Comparison of ENCODE assay signal across 8 mouse cellular contexts in genomic region chrX:101639306-101639705, GRCm38 (mm10). TPM values are rescaled to one million over a fixed set of nuclear protein-coding genes. Genes with fewer than 3 reads are reported as not detected.
DNase-seq lines count a peak whose midpoint lies in the region; ATAC-seq and TF ChIP-seq lines count a peak whose summit lies in the region.

No protein-coding gene starts in this region.

- WGBS in kidney, embryonic 16.5 days, result 24% methylated on average over 13 of the region's 13 CpGs
- WGBS in kidney, postnatal 0 days, result 32% methylated on average over 13 of the region's 13 CpGs
- WGBS in neural tube, embryonic 13.5 days, result 19% methylated on average over 13 of the region's 13 CpGs

- H3K9ac ChIP-seq in kidney, embryonic 16.5 days (replicated peaks; ENCODE audit: low read length), result peak overlapping the region; percentile 61
- H3K9ac ChIP-seq in MEL (ENCODE audit: control insufficient read depth, low read depth, low read length, poor library complexity, severe bottlenecking), result peak overlapping the region; percentile 72
- H3K9ac ChIP-seq in kidney, postnatal 0 days (ENCODE audit: low read depth, low read length), result peak overlapping the region; percentile 45; the same call in 1 of the 2 replicates
- 0 out of 2 replicates have a peak overlapping the region, but pooled peaks have one; percentile 22 for H3K9ac ChIP-seq in neural tube, embryonic 13.5 days

- H3K4me1 ChIP-seq in kidney, embryonic 16.5 days (ENCODE audit: insufficient read depth, low read length), result 0 out of 2 replicates have a peak, but pooled peaks cover 4% of the 10 kb centered on the region
- H3K4me1 ChIP-seq in MEL (ENCODE audit: control insufficient read depth in 1 of 2, insufficient read depth in 2 of 2, low read length in 2 of 2), result peaks cover 3% of the 10 kb centered on the region in 2 experiments; a peak in 2 of 4 replicates
- no peaks in the 10 kb centered on the region for H3K4me1 ChIP-seq in kidney, postnatal 0 days (replicated peaks; ENCODE audit: insufficient read depth, low read length)
- peaks cover 10% of the 10 kb centered on the region for H3K4me1 ChIP-seq in neural tube, embryonic 13.5 days (replicated peaks)

- no peak for TF ChIP-seq RAD21 in MEL (IDR thresholded peaks at IDR 0.05; ENCODE audit: low read depth, low read length)

- peaks cover 33% of the 10 kb centered on the region for H3K79me2 ChIP-seq in MEL (ENCODE audit: control insufficient read depth, insufficient read depth, low read length, poor library complexity)

- peak overlapping the region; percentile 71; the same call in 1 of the 2 replicates for H3K27ac ChIP-seq in kidney, embryonic 16.5 days (ENCODE audit: low read length)
- H3K27ac ChIP-seq in MEL (ENCODE audit: control insufficient read depth, low read depth, low read length), result peak overlapping the region; percentile 77
- peak overlapping the region; percentile 58 for H3K27ac ChIP-seq in kidney, postnatal 0 days
- 0 out of 2 replicates have a peak overlapping the region, but pooled peaks have one; percentile 9 for H3K27ac ChIP-seq in neural tube, embryonic 13.5 days (replicated peaks)

- TF ChIP-seq CTCF in MEL (IDR thresholded peaks at IDR 0.05 in 2 of 3, conservative IDR thresholded peaks at IDR 0.05 in 1 of 3; ENCODE audit: control insufficient read depth in 1 of 3, insufficient read depth in 1 of 3, low read depth in 2 of 3, low read length in 3 of 3, poor library complexity in 1 of 3, severe bottlenecking in 1 of 3), result no peak
- TF ChIP-seq CTCF in kidney, postnatal 0 days (IDR thresholded peaks at IDR 0.05; ENCODE audit: low read depth), result no peak

- ATAC-seq in kidney, embryonic 16.5 days (ENCODE audit: low FRiP score, low TSS enrichment), result no peak
- ATAC-seq in erythroid progenitor cell, adult 5-6 weeks (replicated peaks; ENCODE audit: low FRiP score, poor library complexity, severe bottlenecking), result 0 out of 2 replicates have a peak, but pooled peaks have one; percentile 1
- no peak for ATAC-seq in kidney, postnatal 0 days (replicated peaks; ENCODE audit: low FRiP score, low read depth)
- 0 out of 2 replicates have a peak, but pooled peaks have one; percentile 6 for ATAC-seq in neural tube, embryonic 13.5 days (ENCODE audit: low read depth)

- peak overlapping the region; percentile 79 for H3K4me3 ChIP-seq in kidney, embryonic 16.5 days (ENCODE audit: low read length)
- H3K4me3 ChIP-seq in MEL (ENCODE audit: control insufficient read depth in 1 of 2, insufficient read depth in 1 of 2, low read depth in 2 of 2, low read length in 2 of 2), result peak overlapping the region; percentile 63 to 72
- H3K4me3 ChIP-seq in kidney, postnatal 0 days (replicated peaks; ENCODE audit: low read depth, low read length), result peak overlapping the region; percentile 69
- peak overlapping the region; percentile 70 for H3K4me3 ChIP-seq in neural tube, embryonic 13.5 days

- no peak for DNase-seq in kidney, adult 11 months
- DNase-seq in MEL (ENCODE audit: low read depth, low spot score), result no peak
- DNase-seq in kidney, postnatal 0 days (ENCODE audit: low spot score), result no peak
- no peak for DNase-seq in frontal cortex, postnatal 25 days (ENCODE audit: low spot score in 2 of 2)
- no peak for DNase-seq in gastrocnemius, postnatal 10 days

- no peaks in the 10 kb centered on the region for H3K9me3 ChIP-seq in kidney, embryonic 16.5 days (ENCODE audit: low read length)
- no peaks in the 10 kb centered on the region for H3K9me3 ChIP-seq in MEL (replicated peaks; ENCODE audit: insufficient read depth, low read length)
- H3K9me3 ChIP-seq in kidney, postnatal 0 days (replicated peaks; ENCODE audit: low read length), result no peaks in the 10 kb centered on the region
- no peaks in the 10 kb centered on the region for H3K9me3 ChIP-seq in neural tube, embryonic 13.5 days

- peaks cover 3% of the 10 kb centered on the region; the same call in 1 of the 2 replicates for H3K36me3 ChIP-seq in kidney, embryonic 16.5 days (ENCODE audit: insufficient read depth, low read length)
- peaks cover 11 to 17% of the 10 kb centered on the region in 2 experiments for H3K36me3 ChIP-seq in MEL (ENCODE audit: control insufficient read depth in 1 of 2, insufficient read depth in 2 of 2, low read length in 2 of 2)
- H3K36me3 ChIP-seq in kidney, postnatal 0 days (ENCODE audit: insufficient read depth, low read length), result no peaks in the 10 kb centered on the region
- H3K36me3 ChIP-seq in neural tube, embryonic 13.5 days, result peaks cover 2% of the 10 kb centered on the region; the same call in 1 of the 2 replicates

- peak overlapping the region; percentile 55 for H3K4me2 ChIP-seq in kidney, embryonic 16.5 days (replicated peaks; ENCODE audit: low read depth, low read length)
- H3K4me2 ChIP-seq in kidney, postnatal 0 days (ENCODE audit: low read length), result peak overlapping the region; percentile 47
- peak overlapping the region; percentile 55 for H3K4me2 ChIP-seq in neural tube, embryonic 13.5 days

- peaks cover 27% of the 10 kb centered on the region; the same call in 1 of the 2 replicates for H3K27me3 ChIP-seq in kidney, embryonic 16.5 days (ENCODE audit: insufficient read depth, low read length)
- H3K27me3 ChIP-seq in MEL (ENCODE audit: control insufficient read depth in 1 of 2, insufficient read depth in 2 of 2, low read length in 2 of 2), result no peaks in the 10 kb centered on the region
- no peaks in the 10 kb centered on the region for H3K27me3 ChIP-seq in kidney, postnatal 0 days (ENCODE audit: insufficient read depth, low read length)
- peaks cover 22% of the 10 kb centered on the region for H3K27me3 ChIP-seq in neural tube, embryonic 13.5 days

- TF ChIP-seq EP300 in MEL (IDR thresholded peaks at IDR 0.05; ENCODE audit: low read depth in 1 of 2, low read length in 2 of 2), result no peak; a peak in 1 of 4 replicates

- TF ChIP-seq POLR2A in MEL (IDR thresholded peaks at IDR 0.05; ENCODE audit: control insufficient read depth in 1 of 2, insufficient read depth in 1 of 2, low read depth in 1 of 2, low read length in 2 of 2, poor library complexity in 1 of 2), result no peak

TF ChIP-seq in MEL, 35 proteins besides CTCF, POLR2A, EP300 and RAD21:
- TF ChIP-seq ZMIZ1 (IDR thresholded peaks at IDR 0.05; ENCODE audit: low read depth, low read length), result peak; percentile 51; the same call in 1 of the 2 replicates
- TF ChIP-seq SMC3 (IDR thresholded peaks at IDR 0.05; ENCODE audit: low read depth, low read length), result no peak
- no peak for TF ChIP-seq MAZ (IDR thresholded peaks at IDR 0.05; ENCODE audit: low read depth, low read length)
- no peak for TF ChIP-seq BHLHE40 (IDR thresholded peaks at IDR 0.05; ENCODE audit: borderline replicate concordance, low read depth, low read length)
- TF ChIP-seq MAX (IDR thresholded peaks at IDR 0.05; ENCODE audit: low read length), result 0 out of 2 replicates have a peak, but pooled peaks have one; percentile 30
- no peak for TF ChIP-seq TBP (IDR thresholded peaks at IDR 0.05; ENCODE audit: low read depth, low read length)
TF ChIP-seq in MEL: peak in this region for 2.

RNA-seq across cellular contexts. Expression of gene Ogt, which starts 0.6 kb away (rescaled TPM):
- 159 and 180 TPM in 2 replicates for polyA plus RNA-seq in kidney, embryonic 16.5 days (2015; fragmentation: Nextera tagmentation; extraction: Ambion mirVana)
- 20.2 and 28.6 TPM in 2 replicates for total RNA-seq in MEL (2012; rRNA removed)
- 10 to 100 TPM in 1 of 2 experiments, not detected in 1; 41.2 TPM for polyA plus RNA-seq in MEL (2012; ENCODE audit: insufficient read depth in 1 of 2, insufficient read length in 2 of 2, low read depth in 1 of 2, low replicate concordance in 2 of 2, missing spikeins in 1 of 2)
- 202 and 228 TPM in 2 replicates for total RNA-seq in erythroid progenitor cell, adult 5-6 weeks (2015; ENCODE audit: low replicate concordance)
- 128 and 130 TPM in 2 replicates for total RNA-seq in erythroid progenitor cell, adult 5-6 weeks (2017; ENCODE audit: low replicate concordance)
- polyA plus RNA-seq in kidney, postnatal 0 days (2015; fragmentation: Nextera tagmentation; extraction: Ambion mirVana), result 118 and 119 TPM in 2 replicates
- 180 and 215 TPM in 2 replicates for polyA plus RNA-seq in neural tube, embryonic 13.5 days (2015; fragmentation: Nextera tagmentation; extraction: Ambion mirVana)
- 10 to 100 TPM; 56.5 to 82.2 TPM for total RNA-seq in gastrocnemius, postnatal 10 days (2021)

Comparison
In these comparisons a context has a peak if more than half of its experiments do, and no peak if none do; other contexts are left out.
1. ATAC-seq: peak in erythroid progenitor cell, adult 5-6 weeks (single experiment) and neural tube, embryonic 13.5 days (single experiment); none in kidney, embryonic 16.5 days (single experiment) and kidney, postnatal 0 days (single experiment).
2. H3K27ac ChIP-seq: peak in every context shown above with its lines; median percentile 77 in MEL; 71 in kidney, embryonic 16.5 days; 58 in kidney, postnatal 0 days; 9 in neural tube, embryonic 13.5 days.
3. H3K9ac ChIP-seq: peak in every context shown above with its lines; median percentile 72 in MEL; 61 in kidney, embryonic 16.5 days; 45 in kidney, postnatal 0 days; 22 in neural tube, embryonic 13.5 days.
4. Peak in every context shown above with its lines, with median percentiles within 50 percentile points of each other: H3K4me2 ChIP-seq and H3K4me3 ChIP-seq.